Mouse (Mus musculus) embryonic facial prominence, embryonic 10.5 days (tissue): ENCODE measurements around the gene Cenpc1. TPM values are rescaled to one million over a fixed set of nuclear protein-coding genes. Genes with fewer than 3 reads are reported as not detected.

Experiments
- DNase-seq: peaks from one replicate; pipeline ENCODE4 v3.0.0-alpha.2; 2017; ENCODE audit warnings: low spot score
- H3K27ac ChIP-seq: fragments of 300-500 bp; sonication (generic); replicated peaks from 2 replicates; pipeline ENCODE4 v1.5.1; 2016; ENCODE audit warnings: mild to moderate bottlenecking
- H3K27me3 ChIP-seq: fragments of 300-500 bp; sonication (generic); replicated peaks from 2 replicates; pipeline ENCODE4 v1.6.1; 2016; ENCODE audit warnings: low read depth, mild to moderate bottlenecking; ENCODE audit not compliant: poor library complexity, severe bottlenecking
- H3K36me3 ChIP-seq: fragments of 300-500 bp; sonication (generic); replicated peaks from 2 replicates; pipeline ENCODE4 v1.6.1; 2016; ENCODE audit warnings: mild to moderate bottlenecking, moderate library complexity
- H3K4me1 ChIP-seq: fragments of 300-500 bp; sonication (generic); 2 replicates; pipeline ENCODE4 v1.6.1; 2016
- H3K4me3 ChIP-seq: fragments of 300-500 bp; sonication (generic); 2 replicates; pipeline ENCODE4 v1.5.1; 2016; ENCODE audit warnings: mild to moderate bottlenecking, moderate library complexity
- H3K9me3 ChIP-seq: fragments of 300-500 bp; sonication (generic); 2 replicates; pipeline ENCODE4 v1.6.1; 2016; ENCODE audit warnings: mild to moderate bottlenecking
- WGBS: fragments of 180-500 bp; shearing (Covaris S2); methylation state at CpG from one replicate; pipeline ENCODE4 v1.1.7; 2016; 5-methylcytosine and 5-hydroxymethylcytosine counted together
- polyA plus RNA-seq: library from polyadenylated mRNA; unstranded; fragments of >200 nt; fragmentation: Nextera tagmentation; extraction: Ambion mirVana; gene quantifications from 2 replicates; pipeline ENCODE4 v1.2.1, GENCODE M21; 2016

Cenpc1 gene
- polyA plus RNA-seq = 37.3 and 38.8 TPM in 2 replicates

DNA sequence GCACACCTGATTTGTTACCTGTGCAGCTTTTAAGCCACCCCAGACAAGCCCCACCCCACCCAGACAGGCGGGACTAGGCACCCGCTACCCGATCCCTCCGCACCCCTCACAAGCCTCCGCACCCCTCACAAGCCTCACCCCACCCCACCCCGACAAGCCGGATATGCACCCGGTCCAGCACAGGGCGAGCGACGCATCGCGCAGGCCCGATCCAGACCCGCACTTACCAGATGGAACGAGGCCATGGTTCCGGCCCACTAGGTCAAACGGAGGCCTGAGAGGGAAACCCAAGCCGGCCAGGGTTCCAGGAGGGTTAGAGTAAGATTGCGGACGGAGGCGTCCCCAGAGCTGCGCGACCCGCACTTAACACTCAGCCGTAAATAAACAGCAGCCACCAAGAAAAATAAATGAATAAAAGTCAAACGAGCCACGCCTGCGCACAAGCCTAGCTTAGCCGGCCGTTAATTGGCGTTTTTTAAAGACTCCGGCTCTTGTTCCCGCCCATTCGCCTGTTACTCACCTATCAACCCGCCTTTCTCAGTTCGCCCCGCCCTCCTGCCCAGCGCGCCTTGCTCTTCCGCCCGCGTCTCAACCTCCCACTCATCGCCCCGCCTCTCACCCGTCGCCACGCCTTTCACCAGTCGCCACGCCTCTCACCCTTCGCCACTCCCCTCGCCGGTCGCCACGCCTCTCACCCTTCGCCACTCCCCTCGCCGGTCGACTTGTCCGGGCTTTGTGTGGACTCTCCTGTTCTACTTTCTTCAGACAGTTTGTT, at the start of gene Cenpc1:
Cenpc1 (minus strand) TSS at position 483 of the 775 bp plus-strand sequence.
- H3K36me3 ChIP-seq = no peaks in the 10 kb centered on the region
- H3K9me3 ChIP-seq = no peaks in the 10 kb centered on the region
- WGBS = under 1% methylated on average over 60 of the region's 60 CpGs
- peak within 1 kb of the TSS; percentile 95 for H3K27ac ChIP-seq
- no peaks in the 10 kb centered on the region for H3K27me3 ChIP-seq
- H3K4me1 ChIP-seq = peaks cover 24% of the 10 kb centered on the region
- peak within 1 kb of the TSS; percentile 87 for H3K4me3 ChIP-seq
- DNase-seq = peak; percentile 99

DNA sequence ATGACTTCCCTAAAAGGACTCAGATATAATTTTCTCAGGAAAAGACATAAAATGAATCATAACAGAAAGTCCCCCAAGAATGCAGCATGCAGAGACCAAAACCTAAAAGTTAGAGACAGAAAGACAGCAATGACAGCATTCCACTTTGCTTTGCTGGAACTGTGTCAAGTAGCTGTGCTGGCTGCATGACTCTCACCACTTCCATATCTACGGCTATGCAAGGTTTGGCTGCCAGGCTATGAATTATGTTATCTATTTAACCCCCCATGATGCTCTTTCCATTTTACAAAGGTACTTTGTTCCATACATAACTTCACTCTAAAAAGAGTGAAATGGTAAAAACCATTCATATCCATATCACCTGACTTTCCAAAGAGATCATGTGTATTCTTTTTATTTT, 48.6 kb upstream of the Cenpc1 start:
- Histone ChIP-seq H3K4me3 (no peak overlapping the region), H3K36me3 (peaks cover 40% of the 10 kb centered on the region), H3K9me3 (no peaks in the 10 kb centered on the region), H3K4me1 (no peaks in the 10 kb centered on the region), H3K27ac (no peak overlapping the region), H3K27me3 (no peaks in the 10 kb centered on the region)
- DNase-seq = no peak
- WGBS = 85% methylated on average over 1 of the region's 1 CpGs

DNA sequence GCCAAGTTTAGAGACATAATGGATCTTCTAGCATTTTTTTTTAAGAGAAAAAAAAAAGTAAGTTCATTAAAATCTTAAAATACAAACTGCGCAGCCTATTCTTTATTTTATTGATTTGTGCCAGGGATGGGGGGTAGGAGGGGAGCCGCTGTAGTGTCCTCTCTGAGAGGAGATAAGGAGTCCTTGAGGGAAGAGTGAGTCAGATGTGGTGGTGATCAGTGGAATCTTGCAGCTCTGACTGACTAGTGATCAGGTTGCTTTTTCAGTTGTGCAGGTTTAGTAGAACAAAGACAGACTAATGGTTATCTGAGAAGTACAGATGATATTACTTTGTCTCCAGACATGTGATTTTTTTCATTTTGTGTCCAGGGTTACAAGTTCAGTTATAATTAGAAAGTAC, 47.7 kb upstream of the Cenpc1 start:
- H3K9me3 ChIP-seq = no peaks in the 10 kb centered on the region
- H3K27ac ChIP-seq = no peak overlapping the region
- peaks cover 36% of the 10 kb centered on the region for H3K36me3 ChIP-seq
- no peaks in the 10 kb centered on the region for H3K4me1 ChIP-seq
- H3K27me3 ChIP-seq = no peaks in the 10 kb centered on the region
- no peak for DNase-seq
- WGBS = 98% methylated on average over 2 of the region's 2 CpGs
- no peak overlapping the region for H3K4me3 ChIP-seq

DNA sequence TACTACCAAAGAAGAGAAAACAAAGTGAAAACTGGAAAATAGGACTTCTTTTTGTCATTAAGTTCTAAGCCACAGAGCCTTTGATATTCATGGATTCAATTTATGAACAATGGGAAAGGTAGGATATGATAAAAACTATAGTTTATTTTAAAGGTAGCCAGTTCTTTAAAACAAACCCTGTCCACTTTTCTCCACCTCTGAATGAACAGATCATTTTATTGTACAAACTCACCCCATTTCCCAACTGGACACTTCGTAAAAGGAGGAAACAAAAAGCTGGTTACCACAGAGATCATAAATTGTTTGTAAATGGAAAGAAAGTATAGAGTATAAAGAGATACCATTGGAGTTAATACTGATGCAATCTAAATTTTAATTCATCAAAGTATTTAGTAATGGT, 45.7 kb upstream of the Cenpc1 start:
- DNase-seq = no peak
- WGBS = 93% methylated on average over 1 of the region's 1 CpGs
- Histone ChIP-seq H3K4me1 (no peaks in the 10 kb centered on the region), H3K9me3 (no peaks in the 10 kb centered on the region), H3K27ac (no peak overlapping the region), H3K27me3 (no peaks in the 10 kb centered on the region), H3K4me3 (no peak overlapping the region), H3K36me3 (peaks cover 38% of the 10 kb centered on the region)

DNA sequence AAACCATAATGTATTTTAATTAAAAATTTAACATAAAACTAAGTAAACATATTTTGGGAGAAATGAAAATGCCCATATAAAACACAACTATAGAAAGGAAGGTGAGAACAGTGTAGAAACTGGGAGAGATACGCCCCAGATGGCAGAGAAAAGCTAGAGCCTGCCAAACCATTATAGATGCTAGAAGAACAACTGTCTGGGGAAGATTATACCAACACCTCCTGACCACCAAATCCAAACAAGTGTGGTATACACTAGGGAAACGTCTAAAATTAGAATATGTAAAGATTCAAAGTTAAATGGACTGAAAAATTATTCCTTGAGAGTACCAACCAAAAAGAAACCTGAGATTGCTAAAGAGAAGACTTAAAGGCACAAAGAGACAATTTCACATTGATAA, 41.2 kb upstream of the Cenpc1 start:
- WGBS = 88% methylated on average over 2 of the region's 2 CpGs
- Histone ChIP-seq H3K27ac (no peak overlapping the region), H3K4me1 (no peaks in the 10 kb centered on the region), H3K9me3 (no peaks in the 10 kb centered on the region), H3K4me3 (no peak overlapping the region), H3K36me3 (peaks cover 20% of the 10 kb centered on the region), H3K27me3 (no peaks in the 10 kb centered on the region)
- no peak for DNase-seq

DNA sequence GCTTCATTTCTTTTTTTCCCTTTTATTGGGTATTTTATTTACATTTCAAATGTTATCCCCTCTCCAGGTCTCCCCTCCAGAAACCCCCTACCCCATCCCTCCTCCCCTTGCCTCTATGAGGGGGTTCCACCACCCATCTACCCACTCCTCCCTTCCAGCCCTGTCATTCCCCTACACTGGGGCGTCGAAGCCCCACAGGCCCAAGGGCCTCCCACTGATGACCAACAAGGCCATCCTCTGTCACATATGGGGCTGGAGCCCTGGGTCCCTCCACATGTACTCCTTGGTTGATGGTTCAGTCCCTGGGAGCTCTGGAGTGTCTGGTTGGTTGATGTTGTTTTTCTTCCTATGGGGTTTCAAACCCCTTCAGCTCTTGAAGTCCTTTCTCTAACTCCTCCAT, 36.8 kb upstream of the Cenpc1 start:
- Histone ChIP-seq H3K4me1 (no peaks in the 10 kb centered on the region), H3K9me3 (no peaks in the 10 kb centered on the region), H3K27me3 (no peaks in the 10 kb centered on the region), H3K36me3 (peaks cover 3% of the 10 kb centered on the region), H3K27ac (no peak overlapping the region), H3K4me3 (no peak overlapping the region)
- DNase-seq = no peak
- WGBS = 98% methylated on average over 2 of the region's 2 CpGs

DNA sequence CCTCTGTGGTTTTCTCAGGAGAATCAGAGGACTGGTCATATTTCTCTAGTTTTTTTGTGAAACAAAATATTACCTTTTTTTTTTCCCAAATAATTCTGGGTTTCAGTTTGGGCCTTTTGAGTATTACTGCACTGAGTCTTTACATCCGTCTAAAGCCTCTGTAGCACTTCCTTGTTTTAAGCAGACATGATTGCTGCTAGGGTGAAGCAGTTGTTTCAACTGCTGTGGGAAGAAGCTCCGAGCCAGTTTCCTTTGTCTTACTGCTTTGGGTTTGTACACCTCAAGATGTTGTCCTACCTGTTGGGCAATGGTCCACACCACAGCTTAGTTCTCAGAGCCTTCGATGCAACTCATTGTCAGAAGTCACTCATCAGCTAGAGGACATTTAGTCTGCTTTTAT, 35.2 kb upstream of the Cenpc1 start:
- H3K27me3 ChIP-seq = no peaks in the 10 kb centered on the region
- H3K9me3 ChIP-seq = no peaks in the 10 kb centered on the region
- H3K4me3 ChIP-seq = no peak overlapping the region
- 86% methylated on average over 3 of the region's 3 CpGs for WGBS
- no peaks in the 10 kb centered on the region for H3K36me3 ChIP-seq
- no peaks in the 10 kb centered on the region for H3K4me1 ChIP-seq
- DNase-seq = no peak
- H3K27ac ChIP-seq = no peak overlapping the region

DNA sequence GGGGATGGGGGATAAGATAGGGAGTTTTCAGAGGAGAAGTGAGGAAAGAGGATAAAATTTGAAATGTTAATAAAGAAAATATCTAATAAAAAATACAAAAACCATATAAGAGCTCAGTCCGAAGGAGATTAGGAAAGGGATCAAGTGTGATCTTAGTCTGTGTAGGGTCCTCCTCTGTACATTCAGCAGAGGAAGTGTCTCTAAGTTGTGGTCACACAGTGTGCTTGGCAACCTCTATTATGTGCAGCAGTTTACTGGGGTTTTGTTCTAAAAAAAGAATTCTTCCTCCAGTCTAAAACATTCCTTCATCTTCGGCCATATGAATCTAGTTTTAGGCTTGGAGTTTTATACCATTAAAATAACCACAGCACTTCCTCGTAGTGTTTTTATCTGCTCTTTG, 33.6 kb upstream of the Cenpc1 start:
- H3K27ac ChIP-seq = no peak overlapping the region
- no peaks in the 10 kb centered on the region for H3K27me3 ChIP-seq
- no peaks in the 10 kb centered on the region for H3K36me3 ChIP-seq
- no peak overlapping the region for H3K4me3 ChIP-seq
- no peak for DNase-seq
- 94% methylated on average over 3 of the region's 3 CpGs for WGBS
- H3K4me1 ChIP-seq = no peaks in the 10 kb centered on the region
- no peaks in the 10 kb centered on the region for H3K9me3 ChIP-seq

DNA sequence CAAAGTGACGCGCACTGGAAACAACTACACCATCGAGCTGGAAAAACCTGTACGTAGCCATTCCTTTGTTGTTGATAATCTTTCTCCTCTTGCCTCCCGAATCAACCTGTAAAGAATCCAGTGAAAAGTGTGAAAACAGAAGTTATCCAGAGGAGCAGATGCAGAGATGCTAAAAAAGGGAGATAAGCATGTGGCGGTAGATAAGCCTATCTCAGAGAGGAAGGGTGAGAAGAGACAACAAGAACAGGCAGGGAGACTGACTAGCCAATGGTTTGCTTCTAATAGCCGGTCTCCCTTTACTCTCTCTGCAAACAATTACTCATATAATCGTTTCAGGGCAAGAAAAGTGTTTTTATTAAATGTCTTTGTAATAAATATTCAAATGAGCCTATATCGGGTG, 29.4 kb upstream of the Cenpc1 start:
- Histone ChIP-seq H3K4me3 (no peak overlapping the region), H3K27ac (no peak overlapping the region), H3K36me3 (no peaks in the 10 kb centered on the region), H3K27me3 (no peaks in the 10 kb centered on the region), H3K4me1 (no peaks in the 10 kb centered on the region), H3K9me3 (no peaks in the 10 kb centered on the region)
- no peak for DNase-seq
- WGBS = 88% methylated on average over 9 of the region's 9 CpGs

DNA sequence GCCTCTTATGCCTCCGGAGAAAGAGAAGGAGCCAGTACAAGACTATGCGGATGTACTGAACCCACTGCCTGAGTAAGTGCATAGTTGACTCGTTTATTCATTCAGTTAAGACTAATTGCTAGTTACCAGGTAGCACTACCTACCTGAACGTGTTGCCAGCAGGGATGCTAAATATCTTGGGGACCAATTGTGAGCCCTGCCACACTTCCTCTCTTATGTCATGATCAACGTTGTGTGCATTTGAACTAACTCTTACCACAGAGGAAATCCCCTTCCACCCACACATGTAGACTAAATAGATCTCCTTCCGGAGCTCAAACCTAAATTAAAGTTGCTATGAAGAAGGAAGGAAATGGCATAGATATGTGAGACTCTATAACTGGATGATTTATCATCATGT, 21.4 kb upstream of the Cenpc1 start:
- Histone ChIP-seq H3K4me1 (no peaks in the 10 kb centered on the region), H3K27ac (no peak overlapping the region), H3K27me3 (no peaks in the 10 kb centered on the region), H3K4me3 (no peak overlapping the region), H3K9me3 (no peaks in the 10 kb centered on the region), H3K36me3 (no peaks in the 10 kb centered on the region)
- DNase-seq = no peak
- WGBS = 82% methylated on average over 6 of the region's 6 CpGs

DNA sequence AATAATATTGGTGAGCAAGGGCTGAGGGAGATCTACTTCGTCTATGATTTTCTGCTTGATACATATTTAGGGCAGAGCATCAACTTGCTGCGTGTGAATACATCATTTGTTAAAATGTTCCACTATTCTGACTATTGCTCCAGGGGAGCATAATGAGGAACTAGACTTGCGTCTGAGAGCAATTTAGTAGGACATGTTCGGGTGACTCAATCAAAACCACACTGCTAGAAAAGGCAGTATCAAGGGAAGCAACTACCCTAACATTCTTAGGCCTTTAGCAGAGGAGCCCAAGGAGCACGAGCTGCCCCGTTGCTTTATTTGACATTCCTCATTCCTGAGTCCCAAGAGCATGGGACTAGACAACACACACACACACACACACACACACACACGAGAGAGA, 19.6 kb upstream of the Cenpc1 start:
- no peak overlapping the region for H3K4me3 ChIP-seq
- no peak for DNase-seq
- 83% methylated on average over 7 of the region's 7 CpGs for WGBS

DNA sequence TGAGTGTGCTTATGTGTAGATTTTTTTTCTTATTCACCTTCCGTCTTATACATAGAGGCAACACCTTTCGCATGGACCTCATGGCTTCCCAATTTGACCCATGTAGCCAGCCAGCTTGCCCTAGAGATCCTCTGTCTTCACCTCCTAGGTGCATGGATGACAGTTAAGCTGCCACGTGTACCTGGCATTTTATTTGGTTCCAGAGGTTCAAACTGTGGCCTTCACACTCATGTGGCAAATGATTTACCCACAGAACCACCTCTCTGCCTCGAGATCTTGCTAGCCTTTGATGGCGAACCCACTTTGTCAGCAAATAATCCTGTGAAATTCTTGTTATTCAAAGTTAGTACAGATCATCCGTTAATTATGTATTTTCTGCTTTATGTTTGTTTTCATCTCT, 18.6 kb upstream of the Cenpc1 start:
- Histone ChIP-seq H3K27me3 (no peaks in the 10 kb centered on the region), H3K36me3 (no peaks in the 10 kb centered on the region), H3K9me3 (no peaks in the 10 kb centered on the region), H3K27ac (no peak overlapping the region), H3K4me3 (no peak overlapping the region), H3K4me1 (no peaks in the 10 kb centered on the region)
- WGBS = 84% methylated on average over 6 of the region's 6 CpGs
- no peak for DNase-seq

More for the DNA sequence above, 19.6 kb upstream of the Cenpc1 start:
- H3K36me3 ChIP-seq = no peaks in the 10 kb centered on the region
- H3K27me3 ChIP-seq = no peaks in the 10 kb centered on the region
- H3K27ac ChIP-seq = no peak overlapping the region
- no peaks in the 10 kb centered on the region for H3K9me3 ChIP-seq
- H3K4me1 ChIP-seq = no peaks in the 10 kb centered on the region

DNA sequence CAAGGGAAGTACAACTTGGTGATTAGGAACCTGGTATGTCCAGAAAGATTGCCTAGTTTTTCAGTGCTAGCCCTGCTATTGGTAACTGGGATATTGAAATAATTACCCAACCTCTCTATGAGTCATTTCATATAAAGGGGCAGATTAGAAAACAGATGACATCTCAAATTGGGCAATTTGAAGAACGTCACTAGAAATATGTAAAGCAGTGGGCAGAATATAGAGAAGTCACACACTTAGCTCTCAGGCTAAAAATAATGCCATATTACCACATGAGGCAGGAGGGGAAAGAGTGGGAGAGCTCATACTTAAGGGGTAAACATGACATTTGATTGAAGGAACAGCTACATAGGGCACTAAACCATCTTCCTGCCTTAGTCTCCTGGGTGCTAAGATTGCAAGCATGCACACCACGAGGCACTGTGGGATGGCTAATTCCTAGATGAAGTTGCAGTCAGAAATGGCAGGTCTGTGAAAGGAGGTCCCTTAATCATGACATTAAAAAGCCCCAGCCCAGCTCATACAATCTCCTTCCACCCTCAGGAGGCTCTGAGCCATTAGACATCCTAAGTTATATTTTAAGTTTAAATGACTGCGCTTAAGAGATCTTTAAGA, 13.4 kb upstream of the Cenpc1 start:
- 81% methylated on average over 3 of the region's 3 CpGs for WGBS
- no peak for DNase-seq
- H3K27ac ChIP-seq = no peak overlapping the region

More for the DNA sequence above, 13.4 kb upstream of the Cenpc1 start:
- no peaks in the 10 kb centered on the region for H3K9me3 ChIP-seq
- no peaks in the 10 kb centered on the region for H3K4me1 ChIP-seq
- no peaks in the 10 kb centered on the region for H3K27me3 ChIP-seq
- H3K36me3 ChIP-seq = no peaks in the 10 kb centered on the region
- no peak overlapping the region for H3K4me3 ChIP-seq
